Mouse (Mus musculus): ENCODE results near the gene Hnrnpk. TPM values are rescaled to one million over a fixed set of nuclear protein-coding genes. Genes with fewer than 3 reads are reported as not detected.
"Not testable (repeated sequence)": the region's sequence is repeated elsewhere in the genome, so short reads cannot be mapped to it uniquely, and the experiment has no call there.

The Hnrnpk gene
- polyA plus RNA-seq, 1 experiment from 2014 or later: 2,126 TPM

GRCm38 (mm10) chr13:58415374-58415773, 12.2 kb upstream of the Hnrnpk start:
- H3K27me3 ChIP-seq (replicated peaks; ENCODE audit: low read depth, poor library complexity, severe bottlenecking): no peaks in the 10 kb centered on the region
- no peak overlapping the region for H3K4me3 ChIP-seq
- no peaks in the 10 kb centered on the region for H3K9me3 ChIP-seq
- peaks cover 27% of the 10 kb centered on the region for H3K36me3 ChIP-seq (replicated peaks)
- no peaks in the 10 kb centered on the region for H3K4me1 ChIP-seq
- DNase-seq (ENCODE audit: low spot score): no peak
- 87% methylated on average over 6 of the region's 6 CpGs for WGBS
- H3K27ac ChIP-seq (replicated peaks): no peak overlapping the region

DNA sequence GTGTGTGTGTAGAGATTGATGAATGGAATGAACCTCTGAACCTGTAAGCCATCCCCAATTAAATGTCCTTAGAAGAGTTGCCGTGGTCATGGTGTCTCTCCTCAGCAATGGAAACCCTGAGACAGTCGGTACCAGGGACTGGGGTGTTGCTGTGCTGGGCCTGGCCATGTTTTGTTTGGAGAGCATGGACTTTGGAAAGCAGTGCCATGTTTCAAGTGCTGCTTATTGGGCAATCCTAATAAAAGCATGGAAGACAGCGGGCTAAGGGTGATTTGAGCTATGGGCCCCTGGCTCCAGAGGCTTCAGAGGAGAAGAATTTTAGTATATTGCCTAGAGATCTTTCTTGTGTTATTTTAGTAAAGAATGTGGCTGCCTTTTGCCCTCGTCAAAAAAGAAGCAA, 7.9 kb upstream of the Hnrnpk start:
- no peaks in the 10 kb centered on the region for H3K4me1 ChIP-seq
- no peak for DNase-seq (ENCODE audit: low spot score)
- H3K9me3 ChIP-seq: no peaks in the 10 kb centered on the region
- WGBS: 93% methylated on average over 4 of the region's 4 CpGs
- H3K27ac ChIP-seq (replicated peaks): no peak overlapping the region
- H3K27me3 ChIP-seq (replicated peaks; ENCODE audit: low read depth, poor library complexity, severe bottlenecking): no peaks in the 10 kb centered on the region
- H3K4me3 ChIP-seq: no peak overlapping the region
- H3K36me3 ChIP-seq (replicated peaks): peaks cover 47% of the 10 kb centered on the region

GRCm38 (mm10) chr13:58402744-58403110, 416 bp downstream of the Hnrnpk start:
- WGBS: 0% methylated on average over 47 of the region's 48 CpGs
- H3K27ac ChIP-seq (replicated peaks): peak overlapping the region; percentile 100
- H3K27me3 ChIP-seq (replicated peaks; ENCODE audit: low read depth, poor library complexity, severe bottlenecking): no peaks in the 10 kb centered on the region
- peak overlapping the region; percentile 86 for H3K4me3 ChIP-seq
- no peak for DNase-seq (ENCODE audit: low spot score)
- H3K9me3 ChIP-seq: no peaks in the 10 kb centered on the region
- peaks cover 35% of the 10 kb centered on the region for H3K36me3 ChIP-seq (replicated peaks)
- H3K4me1 ChIP-seq: peaks cover 16% of the 10 kb centered on the region

GRCm38 (mm10) chr13:58402003-58402743, 970 bp downstream of the Hnrnpk start, which contains the start of gene Rmi1:
Rmi1 (plus strand) TSS chr13:58402248.
- Histone ChIP-seq H3K27ac (replicated peaks) (peak within 1 kb of the TSS; percentile 100), H3K36me3 (replicated peaks) (peaks cover 35% of the 10 kb centered on the region), H3K4me3 (peak within 1 kb of the TSS; percentile 86), H3K4me1 (peaks cover 16% of the 10 kb centered on the region), H3K9me3 (no peaks in the 10 kb centered on the region), H3K27me3 (replicated peaks; ENCODE audit: low read depth, poor library complexity, severe bottlenecking) (no peaks in the 10 kb centered on the region)
- under 1% methylated on average over 91 of the region's 91 CpGs for WGBS
- DNase-seq (ENCODE audit: low spot score): peak; percentile 98

DNA sequence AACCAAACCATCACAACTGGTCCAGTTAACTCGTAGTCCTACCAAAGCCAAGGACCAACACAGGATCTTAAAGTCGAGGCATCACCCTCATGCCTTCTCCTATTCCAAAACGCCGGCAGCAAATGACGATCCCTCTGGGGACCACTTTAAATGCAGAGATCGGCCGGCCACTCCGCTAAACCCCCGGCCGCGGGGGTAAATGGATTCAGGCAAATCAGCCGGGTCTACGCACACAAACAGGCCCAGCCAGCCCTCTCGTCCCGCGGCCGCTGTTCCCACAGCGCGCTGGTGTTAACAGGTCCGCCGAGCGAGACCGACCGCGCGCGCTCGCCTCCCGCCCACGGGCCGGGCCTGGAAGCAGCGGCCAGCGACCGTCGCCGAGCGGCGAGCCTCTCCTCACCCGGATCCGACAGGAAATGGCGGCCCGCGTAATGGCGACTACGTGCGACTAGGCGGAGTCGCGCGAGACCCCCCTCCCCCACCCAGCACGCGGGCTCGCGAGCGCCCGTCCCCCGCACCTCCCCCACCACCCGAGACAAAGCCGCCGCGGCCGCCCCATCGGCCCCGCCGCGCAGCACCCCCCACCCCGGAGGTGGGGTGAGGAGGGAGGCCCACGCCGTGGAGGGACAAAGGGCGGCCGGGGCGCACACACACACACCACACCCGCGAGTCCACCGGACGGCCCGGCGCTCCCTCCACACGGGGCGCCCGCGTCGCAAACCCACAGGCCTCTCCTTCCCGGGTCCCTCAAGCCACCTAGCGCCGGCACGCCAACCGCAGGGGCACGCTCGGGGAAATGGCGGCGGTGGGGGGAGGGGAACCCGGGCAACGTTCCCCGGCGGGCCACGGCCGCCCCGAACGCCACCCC, 1.8 kb downstream of the Hnrnpk start:
- WGBS: under 1% methylated on average over 99 of the region's 100 CpGs
- DNase-seq (ENCODE audit: low spot score): peak; percentile 89
- peaks cover 16% of the 10 kb centered on the region for H3K4me1 ChIP-seq
- H3K36me3 ChIP-seq (replicated peaks): peaks cover 36% of the 10 kb centered on the region
- H3K27ac ChIP-seq (replicated peaks): peak overlapping the region; percentile 100
- no peaks in the 10 kb centered on the region for H3K27me3 ChIP-seq (replicated peaks; ENCODE audit: low read depth, poor library complexity, severe bottlenecking)
- no peaks in the 10 kb centered on the region for H3K9me3 ChIP-seq
- peak overlapping the region; percentile 86 for H3K4me3 ChIP-seq

DNA sequence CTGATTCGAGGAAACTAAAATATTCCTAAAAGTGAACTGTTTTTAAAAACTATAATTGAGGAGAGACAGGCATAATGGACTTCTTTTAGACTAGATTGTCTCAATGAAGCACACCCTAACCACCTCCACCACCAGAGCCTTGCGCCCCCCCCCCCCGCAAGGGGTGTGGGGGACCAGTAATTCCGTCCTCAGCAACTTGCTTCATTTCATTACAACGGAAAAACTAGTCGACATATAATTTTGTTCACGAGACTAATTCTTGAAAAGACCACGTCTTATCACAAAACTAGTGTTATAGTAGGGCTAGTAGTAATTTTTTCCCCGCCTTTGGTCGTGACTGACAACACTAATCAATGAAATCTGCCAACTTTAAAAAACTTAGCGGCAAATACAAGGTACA, 2.6 kb downstream of the Hnrnpk start:
- DNase-seq (ENCODE audit: low spot score): peak; percentile 56

DNA sequence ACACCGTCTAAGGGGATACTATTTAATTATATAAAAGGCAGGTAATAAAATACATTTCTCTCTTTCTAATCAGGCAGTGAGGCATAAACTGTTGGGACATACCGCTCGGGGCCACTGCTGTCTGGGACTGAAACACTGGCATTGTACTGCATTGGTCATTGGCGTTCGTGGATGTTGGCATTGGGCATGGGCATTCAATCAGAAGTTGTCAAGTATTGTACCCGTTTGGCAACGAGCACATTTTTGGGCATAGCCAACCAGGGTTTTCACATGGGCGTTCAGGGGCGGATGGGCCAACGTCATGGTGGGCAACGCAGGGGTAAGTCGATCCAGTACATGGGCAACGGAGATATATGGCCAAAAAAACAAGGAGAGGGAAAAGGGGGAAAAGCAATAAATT, 5.5 kb downstream of the Hnrnpk start:
- Histone ChIP-seq H3K36me3 (replicated peaks) (peaks cover 73% of the 10 kb centered on the region), H3K27me3 (replicated peaks; ENCODE audit: low read depth, poor library complexity, severe bottlenecking) (no peaks in the 10 kb centered on the region), H3K4me3 (no peak overlapping the region), H3K4me1 (peaks cover 8% of the 10 kb centered on the region), H3K9me3 (no peaks in the 10 kb centered on the region), H3K27ac (replicated peaks) (no peak overlapping the region)
- DNase-seq (ENCODE audit: low spot score): peak; percentile 5
- 91% methylated on average over 13 of the region's 13 CpGs for WGBS

More for the DNA sequence above, 2.6 kb downstream of the Hnrnpk start:
- Histone ChIP-seq H3K9me3 (no peaks in the 10 kb centered on the region), H3K27ac (replicated peaks) (peak overlapping the region; percentile 100), H3K4me1 (peaks cover 16% of the 10 kb centered on the region), H3K4me3 (peak overlapping the region; percentile 86), H3K36me3 (replicated peaks) (peaks cover 44% of the 10 kb centered on the region), H3K27me3 (replicated peaks; ENCODE audit: low read depth, poor library complexity, severe bottlenecking) (no peaks in the 10 kb centered on the region)
- 1% methylated on average over 11 of the region's 11 CpGs for WGBS

- DNase-seq (ENCODE audit: low spot score): peak; percentile 6
- not testable (repeated sequence) for H3K4me1 ChIP-seq; H3K4me3 ChIP-seq; H3K9me3 ChIP-seq; H3K27ac ChIP-seq (replicated peaks); H3K27me3 ChIP-seq (replicated peaks; ENCODE audit: low read depth, poor library complexity, severe bottlenecking)
- WGBS: 90% methylated on average over 11 of the region's 11 CpGs
- peaks cover 96% of the 10 kb centered on the region for H3K36me3 ChIP-seq (replicated peaks)
Observed at GRCm38 (mm10) chr13:58394392-58394791, 8.8 kb downstream of the Hnrnpk start.

- H3K27me3 ChIP-seq (replicated peaks; ENCODE audit: low read depth, poor library complexity, severe bottlenecking): no peaks in the 10 kb centered on the region
- no peak overlapping the region for H3K27ac ChIP-seq (replicated peaks)
- peaks cover 9% of the 10 kb centered on the region; the same call in 1 of the 2 replicates for H3K4me1 ChIP-seq
- 82% methylated on average over 2 of the region's 2 CpGs for WGBS
- no peak overlapping the region for H3K4me3 ChIP-seq
- no peaks in the 10 kb centered on the region for H3K9me3 ChIP-seq
- peaks cover 46% of the 10 kb centered on the region for H3K36me3 ChIP-seq (replicated peaks)
- no peak for DNase-seq (ENCODE audit: low spot score)
Observed at GRCm38 (mm10) chr13:58389324-58389951, 13.7 kb downstream of the Hnrnpk start.

- DNase-seq (ENCODE audit: low spot score): no peak
- Histone ChIP-seq H3K27me3 (replicated peaks; ENCODE audit: low read depth, poor library complexity, severe bottlenecking) (no peaks in the 10 kb centered on the region), H3K36me3 (replicated peaks) (peaks cover 36% of the 10 kb centered on the region), H3K4me3 (no peak overlapping the region), H3K9me3 (no peaks in the 10 kb centered on the region), H3K4me1 (peaks cover 14% of the 10 kb centered on the region), H3K27ac (replicated peaks) (no peak overlapping the region)
- 56% methylated on average over 3 of the region's 3 CpGs for WGBS
Observed at GRCm38 (mm10) chr13:58388379-58388778, 14.8 kb downstream of the Hnrnpk start.

DNA sequence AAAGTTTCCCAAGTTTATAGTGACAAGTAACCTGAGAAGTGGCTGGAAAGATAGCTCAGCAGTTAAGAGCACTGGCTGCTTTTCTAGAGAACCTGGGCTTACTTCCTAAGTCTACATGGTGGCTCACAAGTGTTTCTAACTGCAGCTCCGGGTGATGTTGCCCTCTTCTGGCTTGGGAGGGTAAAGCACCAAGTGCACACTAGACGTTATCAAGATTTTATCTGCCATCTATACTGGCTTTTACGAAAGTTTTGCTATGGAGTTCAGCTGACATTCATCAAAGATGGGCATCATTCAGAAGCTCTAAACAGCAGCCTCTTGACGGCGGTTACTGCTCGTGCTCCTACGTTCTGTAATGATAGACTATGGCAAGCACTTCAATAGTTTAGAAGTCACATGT, 15.2 kb downstream of the Hnrnpk start:
- H3K27me3 ChIP-seq (replicated peaks; ENCODE audit: low read depth, poor library complexity, severe bottlenecking): no peaks in the 10 kb centered on the region
- 18% methylated on average over 7 of the region's 7 CpGs for WGBS
- H3K27ac ChIP-seq (replicated peaks): no peak overlapping the region
- peaks cover 34% of the 10 kb centered on the region for H3K36me3 ChIP-seq (replicated peaks)
- peaks cover 14% of the 10 kb centered on the region for H3K4me1 ChIP-seq
- H3K9me3 ChIP-seq: no peaks in the 10 kb centered on the region
- peak; percentile 76 for DNase-seq (ENCODE audit: low spot score)
- H3K4me3 ChIP-seq: no peak overlapping the region

DNA sequence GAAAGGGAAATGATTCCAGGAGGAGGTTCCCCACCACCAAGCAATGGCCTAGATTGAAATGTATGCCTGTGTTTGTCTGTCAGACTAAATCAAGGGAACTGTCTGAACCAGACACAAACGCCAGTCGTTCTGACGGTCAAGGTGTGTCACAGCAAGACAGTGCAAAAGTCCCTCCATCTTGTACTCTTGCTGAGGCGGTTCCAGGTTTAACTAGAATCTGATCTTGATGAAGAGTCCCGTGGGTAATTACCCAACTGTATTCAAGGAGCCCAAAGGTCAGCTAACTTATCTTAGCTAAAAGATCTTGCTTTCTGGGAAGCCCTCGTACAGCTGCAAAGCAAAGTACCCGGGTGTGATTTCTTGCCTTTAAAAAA, 17.6 kb downstream of the Hnrnpk start:
- 82% methylated on average over 7 of the region's 7 CpGs for WGBS

More for the DNA sequence above, 17.6 kb downstream of the Hnrnpk start:
- H3K27ac ChIP-seq (replicated peaks): peak overlapping the region; percentile 86; the same call in 1 of the 2 replicates
- peaks cover 13% of the 10 kb centered on the region for H3K9me3 ChIP-seq
- no peaks in the 10 kb centered on the region for H3K27me3 ChIP-seq (replicated peaks; ENCODE audit: low read depth, poor library complexity, severe bottlenecking)
- peaks cover 37% of the 10 kb centered on the region for H3K36me3 ChIP-seq (replicated peaks)
- no peak for DNase-seq (ENCODE audit: low spot score)
- peaks cover 14% of the 10 kb centered on the region for H3K4me1 ChIP-seq
- H3K4me3 ChIP-seq: peak overlapping the region; percentile 84

Measured in embryonic facial prominence, embryonic 10.5 days (tissue).